Mouse (Mus musculus): Measurements from ENCODE around the gene Ddc. TPM values are rescaled to one million over a fixed set of nuclear protein-coding genes. Genes with fewer than 3 reads are reported as not detected.

Gene Ddc
- polyA plus RNA-seq, 1 experiment from 2014 or later = 10.2 TPM

DNA sequence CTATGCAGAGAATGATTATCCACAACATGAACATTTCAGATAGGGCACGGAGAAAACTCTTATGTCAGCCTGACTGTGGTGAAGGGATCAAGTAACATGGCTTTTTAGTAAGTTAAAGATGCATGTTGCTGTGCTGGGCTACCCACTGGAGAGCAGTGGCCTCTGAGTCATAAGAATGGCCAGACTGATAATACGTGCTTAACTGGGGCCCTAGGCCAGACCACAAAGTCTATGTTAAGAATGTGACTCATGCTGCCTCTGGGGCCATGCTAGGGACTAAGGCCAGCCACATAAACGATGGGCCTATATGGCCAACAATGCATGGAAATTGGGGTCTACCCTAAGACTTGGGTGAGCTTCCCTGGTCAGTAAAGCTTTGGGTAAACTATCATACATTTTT is 41.7 kb upstream of the Ddc start:
- no peak for DNase-seq (ENCODE audit: low spot score)

GRCm38 (mm10) chr11:11938591-11938990 is 40.6 kb upstream of the Ddc start:
- no peak for ATAC-seq (ENCODE audit: insufficient number of reproducible peaks, low FRiP score, low TSS enrichment, low read depth)
- 93% methylated on average over 1 of the region's 1 CpGs for WGBS
- Histone ChIP-seq H3K36me3 (ENCODE audit: control insufficient read depth, insufficient read depth, low read length) (peaks cover 15% of the 10 kb centered on the region; the same call in 1 of the 2 replicates), H3K9me3 (ENCODE audit: control insufficient read depth, low read length) (no peaks in the 10 kb centered on the region), H3K4me2 (ENCODE audit: low read depth, severe bottlenecking) (no peak overlapping the region), H3K4me3 (ENCODE audit: low read depth, low read length) (no peak overlapping the region), H3K27me3 (ENCODE audit: control insufficient read depth, insufficient read depth, low read length) (no peaks in the 10 kb centered on the region), H3K27ac (replicated peaks; ENCODE audit: low read depth, low read length) (no peak overlapping the region), H3K4me1 (ENCODE audit: control insufficient read depth, insufficient read depth, low read length) (no peaks in the 10 kb centered on the region; the same call in 1 of the 2 replicates), H3K9ac (ENCODE audit: low read length) (no peak overlapping the region)
- DNase-seq (ENCODE audit: low spot score) = no peak

More for the DNA sequence above, 41.7 kb upstream of the Ddc start:
- H3K27ac ChIP-seq (replicated peaks; ENCODE audit: low read depth, low read length) = no peak overlapping the region
- no peak for ATAC-seq (ENCODE audit: insufficient number of reproducible peaks, low FRiP score, low TSS enrichment, low read depth)
- H3K4me2 ChIP-seq (ENCODE audit: low read depth, severe bottlenecking) = no peak overlapping the region
- peaks cover 21% of the 10 kb centered on the region; the same call in 1 of the 2 replicates for H3K36me3 ChIP-seq (ENCODE audit: control insufficient read depth, insufficient read depth, low read length)
- H3K4me3 ChIP-seq (ENCODE audit: low read depth, low read length) = no peak overlapping the region
- no peaks in the 10 kb centered on the region for H3K9me3 ChIP-seq (ENCODE audit: control insufficient read depth, low read length)
- no peaks in the 10 kb centered on the region; the same call in 1 of the 2 replicates for H3K4me1 ChIP-seq (ENCODE audit: control insufficient read depth, insufficient read depth, low read length)
- 83% methylated on average over 3 of the region's 3 CpGs for WGBS
- no peak overlapping the region for H3K9ac ChIP-seq (ENCODE audit: low read length)
- no peaks in the 10 kb centered on the region for H3K27me3 ChIP-seq (ENCODE audit: control insufficient read depth, insufficient read depth, low read length)

DNA sequence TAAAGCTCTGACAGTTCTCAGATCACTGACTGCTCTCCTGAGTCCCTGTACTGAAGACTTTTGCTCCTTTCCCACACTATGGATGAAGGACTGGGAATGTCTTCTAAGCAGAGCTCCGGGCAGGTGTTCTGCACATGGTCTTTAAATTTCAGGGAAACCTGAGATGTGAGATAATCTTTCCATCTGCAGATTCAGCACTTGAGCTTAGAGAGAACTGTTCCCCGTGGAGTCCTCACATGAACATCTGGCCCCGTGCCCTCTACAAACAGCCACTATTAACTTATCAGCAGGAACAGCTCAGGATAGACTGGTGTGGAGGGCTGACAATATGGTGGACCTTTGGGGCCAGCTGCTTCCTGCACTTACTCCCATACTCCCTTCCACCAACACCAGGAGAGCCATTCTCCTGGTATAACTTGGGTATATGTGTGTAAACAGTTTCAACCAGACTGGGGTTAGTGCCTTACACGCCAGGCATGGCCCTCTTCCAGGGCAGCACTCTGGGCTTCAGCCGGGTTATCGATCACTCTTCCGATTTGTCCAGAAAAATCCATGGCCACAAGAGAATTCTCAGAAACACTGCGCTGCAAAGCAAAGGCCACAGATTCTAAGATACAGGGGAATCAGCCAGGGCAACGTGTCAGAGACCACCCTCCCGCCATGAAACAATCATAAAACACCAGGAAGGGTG is 39.5 kb upstream of the Ddc start:
- no peak overlapping the region for H3K9ac ChIP-seq (ENCODE audit: low read length)
- no peaks in the 10 kb centered on the region for H3K9me3 ChIP-seq (ENCODE audit: control insufficient read depth, low read length)
- no peaks in the 10 kb centered on the region; the same call in none of the 2 replicates for H3K4me1 ChIP-seq (ENCODE audit: control insufficient read depth, insufficient read depth, low read length)
- 82% methylated on average over 10 of the region's 10 CpGs for WGBS
- H3K36me3 ChIP-seq (ENCODE audit: control insufficient read depth, insufficient read depth, low read length) = peaks cover 14% of the 10 kb centered on the region; the same call in 1 of the 2 replicates
- no peak overlapping the region for H3K4me2 ChIP-seq (ENCODE audit: low read depth, severe bottlenecking)
- ATAC-seq (ENCODE audit: insufficient number of reproducible peaks, low FRiP score, low TSS enrichment, low read depth) = peak; percentile 72
- H3K27me3 ChIP-seq (ENCODE audit: control insufficient read depth, insufficient read depth, low read length) = no peaks in the 10 kb centered on the region
- H3K27ac ChIP-seq (replicated peaks; ENCODE audit: low read depth, low read length) = 0 out of 2 replicates have a peak overlapping the region, but pooled peaks have one; percentile 51
- no peak overlapping the region for H3K4me3 ChIP-seq (ENCODE audit: low read depth, low read length)
- DNase-seq (ENCODE audit: low spot score) = peak; percentile 31

DNA sequence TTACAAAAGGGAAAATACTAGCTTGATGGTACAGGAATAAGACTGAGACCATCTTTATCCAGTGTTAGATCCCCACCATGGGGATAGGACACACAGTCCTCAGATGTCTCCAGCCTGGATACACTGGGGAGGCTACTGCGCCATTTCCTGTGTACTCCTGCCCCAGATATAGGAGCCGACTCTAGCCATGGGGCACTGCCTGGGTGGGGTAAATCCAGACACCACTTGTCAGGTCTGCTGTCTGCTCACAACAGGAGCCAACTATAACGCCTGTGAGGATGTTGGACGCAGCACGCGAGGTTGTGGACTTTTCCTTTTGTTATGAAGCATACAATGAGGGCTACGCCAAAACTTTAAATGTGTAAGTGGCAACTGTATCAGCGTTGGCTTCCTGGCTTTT is 36.9 kb upstream of the Ddc start:
- WGBS = 91% methylated on average over 8 of the region's 8 CpGs
- Histone ChIP-seq H3K4me1 (ENCODE audit: control insufficient read depth, insufficient read depth, low read length) (peaks cover 3% of the 10 kb centered on the region; the same call in 1 of the 2 replicates), H3K9me3 (ENCODE audit: control insufficient read depth, low read length) (no peaks in the 10 kb centered on the region), H3K36me3 (ENCODE audit: control insufficient read depth, insufficient read depth, low read length) (peaks cover 12% of the 10 kb centered on the region), H3K9ac (ENCODE audit: low read length) (no peak overlapping the region), H3K4me2 (ENCODE audit: low read depth, severe bottlenecking) (no peak overlapping the region), H3K4me3 (ENCODE audit: low read depth, low read length) (no peak overlapping the region), H3K27ac (replicated peaks; ENCODE audit: low read depth, low read length) (no peak overlapping the region), H3K27me3 (ENCODE audit: control insufficient read depth, insufficient read depth, low read length) (no peaks in the 10 kb centered on the region)
- ATAC-seq (ENCODE audit: insufficient number of reproducible peaks, low FRiP score, low TSS enrichment, low read depth) (no peak), DNase-seq (ENCODE audit: low spot score) (no peak)

DNA sequence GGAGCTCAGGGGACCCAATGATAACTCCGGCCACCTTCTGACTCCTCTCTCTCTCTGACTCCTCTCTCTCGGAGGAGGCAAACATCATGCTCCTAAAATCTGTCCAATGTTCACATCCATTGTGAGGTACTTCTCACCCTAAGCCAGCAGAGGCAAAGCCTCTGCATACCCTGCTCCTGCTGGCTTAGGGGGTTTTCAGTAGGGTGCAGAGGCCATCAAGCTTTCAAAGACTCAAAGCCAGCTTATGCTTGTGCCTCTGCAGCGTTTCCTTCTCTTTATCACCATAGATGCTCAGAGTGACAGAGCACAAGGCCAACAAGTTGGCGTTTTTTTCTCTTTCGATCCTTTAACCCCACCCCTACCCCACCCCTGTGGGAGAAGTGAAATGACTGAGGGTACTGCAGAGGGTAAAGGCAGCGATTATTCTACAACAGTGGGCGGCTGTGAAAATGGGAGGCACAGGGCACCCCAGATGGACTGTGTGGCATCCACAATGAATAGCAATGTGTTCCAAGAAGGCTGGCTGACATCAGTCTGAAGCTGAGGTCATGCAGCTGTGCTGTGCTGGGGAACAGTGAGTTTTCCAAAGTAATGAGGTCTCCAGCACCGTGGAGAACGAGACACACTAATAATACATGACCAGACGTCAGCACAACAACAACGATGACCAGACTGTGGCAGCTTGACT is 34.3 kb upstream of the Ddc start:
- H3K27ac ChIP-seq (replicated peaks; ENCODE audit: low read depth, low read length) = no peak overlapping the region
- no peak overlapping the region for H3K4me2 ChIP-seq (ENCODE audit: low read depth, severe bottlenecking)
- DNase-seq (ENCODE audit: low spot score) (peak; percentile 20), ATAC-seq (ENCODE audit: insufficient number of reproducible peaks, low FRiP score, low TSS enrichment, low read depth) (no peak; the same call in 1 of the 2 replicates)
- H3K4me1 ChIP-seq (ENCODE audit: control insufficient read depth, insufficient read depth, low read length) = peaks cover 3% of the 10 kb centered on the region; the same call in 1 of the 2 replicates
- H3K9ac ChIP-seq (ENCODE audit: low read length) = no peak overlapping the region
- no peaks in the 10 kb centered on the region for H3K9me3 ChIP-seq (ENCODE audit: control insufficient read depth, low read length)
- no peak overlapping the region for H3K4me3 ChIP-seq (ENCODE audit: low read depth, low read length)
- peaks cover 8% of the 10 kb centered on the region for H3K36me3 ChIP-seq (ENCODE audit: control insufficient read depth, insufficient read depth, low read length)
- 69% methylated on average over 11 of the region's 11 CpGs for WGBS
- no peaks in the 10 kb centered on the region for H3K27me3 ChIP-seq (ENCODE audit: control insufficient read depth, insufficient read depth, low read length)

GRCm38 (mm10) chr11:11931688-11932087 is 33.7 kb upstream of the Ddc start:
- Histone ChIP-seq H3K9ac (ENCODE audit: low read length) (no peak overlapping the region), H3K27me3 (ENCODE audit: control insufficient read depth, insufficient read depth, low read length) (no peaks in the 10 kb centered on the region), H3K4me1 (ENCODE audit: control insufficient read depth, insufficient read depth, low read length) (peaks cover 3% of the 10 kb centered on the region; the same call in 1 of the 2 replicates), H3K9me3 (ENCODE audit: control insufficient read depth, low read length) (no peaks in the 10 kb centered on the region), H3K27ac (replicated peaks; ENCODE audit: low read depth, low read length) (no peak overlapping the region), H3K36me3 (ENCODE audit: control insufficient read depth, insufficient read depth, low read length) (peaks cover 3% of the 10 kb centered on the region), H3K4me2 (ENCODE audit: low read depth, severe bottlenecking) (no peak overlapping the region), H3K4me3 (ENCODE audit: low read depth, low read length) (no peak overlapping the region)
- ATAC-seq (ENCODE audit: insufficient number of reproducible peaks, low FRiP score, low TSS enrichment, low read depth) (no peak), DNase-seq (ENCODE audit: low spot score) (no peak)
- 86% methylated on average over 5 of the region's 5 CpGs for WGBS

GRCm38 (mm10) chr11:11930527-11930926 is 32.6 kb upstream of the Ddc start:
- DNase-seq (ENCODE audit: low spot score) (no peak), ATAC-seq (ENCODE audit: insufficient number of reproducible peaks, low FRiP score, low TSS enrichment, low read depth) (no peak)
- Histone ChIP-seq H3K27ac (replicated peaks; ENCODE audit: low read depth, low read length) (no peak overlapping the region), H3K4me1 (ENCODE audit: control insufficient read depth, insufficient read depth, low read length) (peaks cover 3% of the 10 kb centered on the region; the same call in 1 of the 2 replicates), H3K27me3 (ENCODE audit: control insufficient read depth, insufficient read depth, low read length) (no peaks in the 10 kb centered on the region), H3K4me3 (ENCODE audit: low read depth, low read length) (no peak overlapping the region), H3K9me3 (ENCODE audit: control insufficient read depth, low read length) (no peaks in the 10 kb centered on the region), H3K36me3 (ENCODE audit: control insufficient read depth, insufficient read depth, low read length) (peaks cover 3% of the 10 kb centered on the region), H3K4me2 (ENCODE audit: low read depth, severe bottlenecking) (no peak overlapping the region), H3K9ac (ENCODE audit: low read length) (no peak overlapping the region)
- 77% methylated on average over 11 of the region's 11 CpGs for WGBS

- Histone ChIP-seq H3K4me2 (ENCODE audit: low read depth, severe bottlenecking) (no peak overlapping the region), H3K27me3 (ENCODE audit: control insufficient read depth, insufficient read depth, low read length) (no peaks in the 10 kb centered on the region), H3K4me1 (ENCODE audit: control insufficient read depth, insufficient read depth, low read length) (peaks cover 3% of the 10 kb centered on the region; the same call in 1 of the 2 replicates), H3K27ac (replicated peaks; ENCODE audit: low read depth, low read length) (no peak overlapping the region), H3K4me3 (ENCODE audit: low read depth, low read length) (no peak overlapping the region), H3K9ac (ENCODE audit: low read length) (no peak overlapping the region), H3K9me3 (ENCODE audit: control insufficient read depth, low read length) (no peaks in the 10 kb centered on the region), H3K36me3 (ENCODE audit: control insufficient read depth, insufficient read depth, low read length) (peaks cover 3% of the 10 kb centered on the region)
- WGBS = 89% methylated on average over 3 of the region's 3 CpGs
- no peak for ATAC-seq (ENCODE audit: insufficient number of reproducible peaks, low FRiP score, low TSS enrichment, low read depth)
- DNase-seq (ENCODE audit: low spot score) = no peak
Observed at GRCm38 (mm10) chr11:11929059-11929458, 31.1 kb upstream of the Ddc start.
